10 mouse cellular contexts compared by ENCODE assay signal in genomic region chr1:170894603-170895602, GRCm38 (mm10). TPM values are rescaled to one million over a fixed set of nuclear protein-coding genes. Genes with fewer than 3 reads are reported as not detected.
DNase-seq lines count a peak whose midpoint lies in the region; ATAC-seq and TF ChIP-seq lines count a peak whose summit lies in the region.
"Had no signal": no experiment of that assay in that cellular context is flagged by ENCODE, and none has a peak within 500 bp of the region (broad histone marks: within the 10 kb centered on the region; RNA-seq: fewer than 3 reads in every experiment).

No protein-coding gene starts in this region.

- H3K36me3 ChIP-seq in forebrain, embryonic 10.5 days (replicated peaks): no peaks in the 10 kb centered on the region
- H3K36me3 ChIP-seq: heart, embryonic 13.5 days had no signal

- peak; percentile 49; the same call in 1 of the 2 replicates for ATAC-seq in megakaryocyte, adult 5-6 weeks (ENCODE audit: poor library complexity, severe bottlenecking)

- peak; percentile 29; the same call in 1 of the 2 replicates for TF ChIP-seq CTCF in cerebellum, adult 2 months (IDR thresholded peaks at IDR 0.05; ENCODE audit: borderline replicate concordance, insufficient read depth, low read depth, low read length)

- H3K4me1 ChIP-seq in cerebellum, adult 2 months (ENCODE audit: control insufficient read depth, insufficient read depth, low read length): no peaks in the 10 kb centered on the region
- no peaks in the 10 kb centered on the region for H3K4me1 ChIP-seq in forebrain, embryonic 10.5 days
- H3K4me1 ChIP-seq: heart, embryonic 13.5 days had no signal

- peak in 1 of 2 experiments; percentile 36 for DNase-seq in cerebellum, adult 2 months
- DNase-seq in cerebellum, adult 9-11 months: no peak
- DNase-seq in layer of hippocampus, adult 9-10 months (ENCODE audit: low spot score): peak; percentile 75
- DNase-seq in layer of hippocampus, postnatal 10 days (ENCODE audit: low spot score in 2 of 2): no peak
- peak; percentile 69 for DNase-seq in brain, adult 2 months (ENCODE audit: low read depth, low spot score)
- no peak for DNase-seq in right cerebral cortex, postnatal 36 days (ENCODE audit: low spot score in 2 of 2)
- no peak for DNase-seq in forebrain, embryonic 10.5 days (ENCODE audit: extremely low spot score, low spot score)

- no peak for TF ChIP-seq POLR2A in cerebellum, adult 2 months (IDR thresholded peaks at IDR 0.05; ENCODE audit: borderline replicate concordance, insufficient read depth, low read length)

- H3K9me3 ChIP-seq in forebrain, embryonic 10.5 days: no peaks in the 10 kb centered on the region
- H3K9me3 ChIP-seq: heart, embryonic 13.5 days had no signal

- no peak overlapping the region for H3K4me3 ChIP-seq in cerebellum, adult 2 months (replicated peaks; ENCODE audit: insufficient read depth, low read depth, low read length)
- H3K4me3 ChIP-seq in forebrain, embryonic 10.5 days: no peak overlapping the region
- H3K4me3 ChIP-seq: heart, embryonic 13.5 days had no signal

- no peaks in the 10 kb centered on the region for H3K27me3 ChIP-seq in cerebellum, adult 2 months (ENCODE audit: control insufficient read depth, insufficient read depth, low read length)
- H3K27me3 ChIP-seq in forebrain, embryonic 10.5 days (ENCODE audit: poor library complexity, severe bottlenecking): no peaks in the 10 kb centered on the region

- 67% methylated on average over 9 of the region's 9 CpGs for WGBS in cerebellum, adult 2 months
- WGBS in forebrain, embryonic 10.5 days: 65% methylated on average over 9 of the region's 9 CpGs

- H3K27ac ChIP-seq in cerebellum, adult 2 months (ENCODE audit: insufficient read depth, low read length): no peak overlapping the region
- H3K27ac ChIP-seq in forebrain, embryonic 10.5 days: no peak overlapping the region
- H3K27ac ChIP-seq: heart, embryonic 13.5 days had no signal

RNA-seq across cellular contexts. Expression of gene Dusp12, which starts 9.6 kb away (rescaled TPM):
- polyA plus RNA-seq in cerebellum, adult 2 months (2012; rRNA removed): 32.4 and 33.4 TPM in 2 replicates
- total RNA-seq in layer of hippocampus, postnatal 10 days (2021): 10 to 100 TPM; 15.5 to 16.3 TPM
- 7.5 and 10.3 TPM in 2 replicates for total RNA-seq in megakaryocyte, adult 5-6 weeks (2015)
- total RNA-seq in megakaryocyte, adult 5-6 weeks (2017): 5.2 and 5.4 TPM in 2 replicates
- polyA plus RNA-seq in forebrain, embryonic 10.5 days (2016; fragmentation: Nextera tagmentation; extraction: Ambion mirVana): 30.9 and 33.2 TPM in 2 replicates

RNA-seq across cellular contexts. Expression of gene Gm26620, which starts 10.0 kb away (rescaled TPM):
- 0.93 and 1.2 TPM in 2 replicates for polyA plus RNA-seq in cerebellum, adult 2 months (2012; rRNA removed)
- total RNA-seq in layer of hippocampus, postnatal 10 days (2021): under 1 TPM; 0.62 to 0.87 TPM
- total RNA-seq in megakaryocyte, adult 5-6 weeks (2015): 1.2 TPM in 1 of 2 replicates, not detected in the other
- not detected in 2 replicates for total RNA-seq in megakaryocyte, adult 5-6 weeks (2017)
- 0.19 and 0.39 TPM in 2 replicates for polyA plus RNA-seq in forebrain, embryonic 10.5 days (2016; fragmentation: Nextera tagmentation; extraction: Ambion mirVana)

RNA-seq across cellular contexts. Expression of gene Fcrlb, which starts 17.8 kb away (rescaled TPM):
- polyA plus RNA-seq in cerebellum, adult 2 months (2012; rRNA removed): 1.6 and 1.9 TPM in 2 replicates
- under 1 TPM; 0.51 to 0.66 TPM for total RNA-seq in layer of hippocampus, postnatal 10 days (2021)
- total RNA-seq in megakaryocyte, adult 5-6 weeks (2015): not detected in 2 replicates
- total RNA-seq in megakaryocyte, adult 5-6 weeks (2017): not detected in 2 replicates
- not detected in 2 replicates for polyA plus RNA-seq in forebrain, embryonic 10.5 days (2016; fragmentation: Nextera tagmentation; extraction: Ambion mirVana)
- polyA plus RNA-seq: heart, embryonic 13.5 days; lung, embryonic 16.5 days had no signal

RNA-seq across cellular contexts. Expression of gene Atf6, which starts 27.3 kb away (rescaled TPM):
- polyA plus RNA-seq in cerebellum, adult 2 months (2012; rRNA removed): 19.1 and 20.6 TPM in 2 replicates
- total RNA-seq in layer of hippocampus, postnatal 10 days (2021): 10 to 100 TPM; 22.6 to 23.1 TPM
- total RNA-seq in megakaryocyte, adult 5-6 weeks (2015): 35.9 and 38.4 TPM in 2 replicates
- total RNA-seq in megakaryocyte, adult 5-6 weeks (2017): 35.1 and 39.4 TPM in 2 replicates
- polyA plus RNA-seq in forebrain, embryonic 10.5 days (2016; fragmentation: Nextera tagmentation; extraction: Ambion mirVana): 7.1 and 8.4 TPM in 2 replicates

RNA-seq across cellular contexts. Expression of gene Fcrla, which starts 32.5 kb away (rescaled TPM):
- polyA plus RNA-seq in cerebellum, adult 2 months (2012; rRNA removed): 0.19 and 0.23 TPM in 2 replicates
- total RNA-seq in layer of hippocampus, postnatal 10 days (2021): not detected
- 1.3 and 3.2 TPM in 2 replicates for total RNA-seq in megakaryocyte, adult 5-6 weeks (2015)
- 0.40 and 2.7 TPM in 2 replicates for total RNA-seq in megakaryocyte, adult 5-6 weeks (2017)
- not detected in 2 replicates for polyA plus RNA-seq in forebrain, embryonic 10.5 days (2016; fragmentation: Nextera tagmentation; extraction: Ambion mirVana)
- polyA plus RNA-seq: lung, embryonic 16.5 days had no signal

Comparison
In these comparisons a context has a peak if more than half of its experiments do, and no peak if none do; other contexts are left out.
1. DNase-seq: peak in layer of hippocampus, adult 9-10 months (single experiment) and brain, adult 2 months (single experiment); none in cerebellum, adult 9-11 months (single experiment), layer of hippocampus, postnatal 10 days (0 of 2), right cerebral cortex, postnatal 36 days (0 of 2) and forebrain, embryonic 10.5 days (single experiment).